Mouse (Mus musculus): ENCODE data around the gene Sema3d.

- no peak for TF ChIP-seq CTCF (IDR thresholded peaks at IDR 0.05; ENCODE audit: low read depth, low read length)
- no peak for TF ChIP-seq POLR2A (IDR thresholded peaks at IDR 0.05; ENCODE audit: insufficient read depth, low read length)
- TF ChIP-seq EP300 (IDR thresholded peaks at IDR 0.05; ENCODE audit: insufficient read depth, low read depth, low read length) = no peak
Measured at GRCm38 (mm10) chr5:12575262-12575661, 192.1 kb downstream of the Sema3d start.

Data from ES-Bruce4 (cell line).